Mouse (Mus musculus): Measurements from ENCODE around the gene Pxylp1.

- TF ChIP-seq CTCF (IDR thresholded peaks at IDR 0.05; ENCODE audit: control insufficient read depth, insufficient read depth, insufficient read length), result no peak
- no peak for TF ChIP-seq MAX (IDR thresholded peaks at IDR 0.05)
- no peak for TF ChIP-seq CEBPB (IDR thresholded peaks at IDR 0.05; ENCODE audit: low read depth)
- no peak for TF ChIP-seq USF1 (IDR thresholded peaks at IDR 0.05; ENCODE audit: low read depth)
- no peak for TF ChIP-seq MYOD1 (IDR thresholded peaks at IDR 0.05; ENCODE audit: control insufficient read depth, insufficient read length, low read depth)
- no peak for TF ChIP-seq FOSL1 (IDR thresholded peaks at IDR 0.05; ENCODE audit: insufficient read depth, low read length, poor library complexity, severe bottlenecking)
Observed at GRCm38 (mm10) chr9:96896690-96897089, 4.2 kb upstream of the Pxylp1 start.

Measured in C2C12 (cell line).